Mouse (Mus musculus): Measurements from ENCODE around the gene Akap3. TPM values are rescaled to one million over a fixed set of nuclear protein-coding genes. Genes with fewer than 3 reads are reported as not detected.

The Akap3 gene
- total RNA-seq, 1 experiment, result 0.13 TPM

DNA sequence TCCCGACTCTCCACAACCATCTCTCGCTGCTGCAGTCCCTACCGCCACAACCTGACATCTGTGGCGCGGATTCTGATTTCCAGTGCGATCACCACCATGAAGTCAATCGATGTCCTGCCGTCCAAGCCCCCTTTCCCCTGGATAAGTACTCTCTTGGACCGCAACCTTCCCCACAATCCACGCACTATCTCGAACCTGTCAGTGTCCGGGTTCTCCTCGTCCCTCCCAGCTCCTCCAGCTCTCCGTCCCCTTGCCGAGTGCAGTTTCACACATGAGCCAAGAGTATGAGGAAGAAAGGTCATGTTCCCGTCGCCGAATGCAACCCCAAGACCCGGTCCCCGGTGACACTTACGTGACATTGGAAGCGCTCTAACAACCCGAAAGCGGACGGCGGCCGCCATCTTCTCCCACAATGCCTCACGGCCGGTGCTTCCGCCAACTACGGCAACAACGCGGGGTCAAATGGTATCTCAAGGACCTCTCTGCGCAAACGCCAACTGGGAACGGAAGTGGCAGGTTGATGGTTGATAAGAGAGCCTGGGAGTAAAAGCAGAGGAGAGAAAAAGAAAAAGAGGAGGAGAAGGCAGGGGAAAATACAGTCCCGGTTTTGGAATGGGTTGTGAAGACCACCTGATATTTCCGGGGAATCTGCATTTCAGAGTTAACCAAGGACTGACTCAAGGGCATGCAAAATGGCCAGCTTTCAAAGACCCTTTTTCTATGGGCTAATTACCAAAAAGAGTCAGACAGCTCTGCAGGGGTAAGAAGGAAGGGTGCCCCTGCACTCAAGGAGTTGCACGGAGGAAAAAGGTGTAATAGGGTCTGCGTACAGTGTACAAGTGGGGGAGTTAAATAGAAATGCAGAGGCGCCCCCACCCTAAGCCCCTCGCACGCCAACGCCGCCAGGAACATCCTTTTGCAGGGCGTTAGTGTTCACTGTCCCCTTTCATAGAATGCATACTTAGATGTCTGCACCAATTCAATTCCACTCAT, 3.9 kb upstream of the Akap3 start, which contains the start of gene Ndufa9:
TSS of gene Ndufa9 (minus strand) at position 425 of the 993 bp plus-strand sequence.
- in situ Hi-C loops (cut with MboI; ENCODE audit: low sequenced_read_pairs in 2 of 2, unreplicated experiment in 2 of 2), result no loop called here
- TF ChIP-seq ZC3H11A (IDR thresholded peaks at IDR 0.05; ENCODE audit: borderline replicate concordance, low read depth, low read length), result no peak
- no peak for TF ChIP-seq ZNF384 (IDR thresholded peaks at IDR 0.05; ENCODE audit: low read depth, low read length)
- no peak for TF ChIP-seq MAFK (IDR thresholded peaks at IDR 0.05; ENCODE audit: insufficient read depth, low read depth, low read length)
- TF ChIP-seq CHD2 (IDR thresholded peaks at IDR 0.05; ENCODE audit: low read depth, low read length), result no peak
- TF ChIP-seq HCFC1 (IDR thresholded peaks at IDR 0.05; ENCODE audit: borderline replicate concordance, insufficient read depth, low read length), result peak; percentile 78
- peak within 1 kb of the TSS; percentile 96 to 97 for H3K4me3 ChIP-seq (ENCODE audit: insufficient read depth in 1 of 2, low read depth in 1 of 2, low read length in 2 of 2, poor library complexity in 1 of 2, severe bottlenecking in 1 of 2)

DNA sequence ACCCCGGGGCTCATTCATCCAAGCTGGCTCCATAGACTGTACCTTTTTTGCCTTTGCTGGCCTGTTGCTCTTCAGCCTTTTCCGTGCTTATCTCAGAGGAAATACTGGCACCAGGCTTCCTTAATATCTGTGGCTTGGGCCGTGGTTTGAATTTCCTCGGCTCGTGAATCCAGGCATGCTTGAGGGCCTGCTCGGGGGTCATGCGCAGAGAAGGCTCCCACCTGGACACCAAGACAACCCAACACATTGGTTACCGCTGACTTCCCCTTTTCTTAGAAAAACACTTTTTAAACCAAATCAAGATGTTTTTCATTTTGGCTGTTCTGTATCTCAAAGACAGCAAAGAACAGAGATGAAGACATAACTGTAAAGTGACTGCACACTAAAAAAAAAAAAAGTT, 24.2 kb downstream of the Akap3 start:
- DNase-seq (ENCODE audit: low read depth, low spot score), result no peak
- no peak overlapping the region for H3K9ac ChIP-seq (ENCODE audit: insufficient read depth, low read depth, low read length, poor library complexity, severe bottlenecking)
- H3K4me3 ChIP-seq (ENCODE audit: insufficient read depth in 1 of 2, low read depth in 1 of 2, low read length in 2 of 2, poor library complexity in 1 of 2, severe bottlenecking in 1 of 2), result no peak overlapping the region
- no peak overlapping the region for H3K27ac ChIP-seq (ENCODE audit: insufficient read depth, low read depth, low read length, poor library complexity, severe bottlenecking)
- no peaks in the 10 kb centered on the region for H3K36me3 ChIP-seq (ENCODE audit: control insufficient read depth, insufficient read depth, low read length, poor library complexity, severe bottlenecking)
- in situ Hi-C loops (cut with MboI; ENCODE audit: low sequenced_read_pairs in 2 of 2, unreplicated experiment in 2 of 2), result no loop called here
- no peaks in the 10 kb centered on the region for H3K4me1 ChIP-seq (ENCODE audit: control insufficient read depth in 2 of 2, insufficient read depth in 2 of 2, low read length in 2 of 2, poor library complexity in 1 of 2)
- H3K9me3 ChIP-seq (ENCODE audit: control insufficient read depth, insufficient read depth, low read depth, low read length), result no peaks in the 10 kb centered on the region
- no peak for TF ChIP-seq ZC3H11A (IDR thresholded peaks at IDR 0.05; ENCODE audit: borderline replicate concordance, low read depth, low read length)
- TF ChIP-seq ZNF384 (IDR thresholded peaks at IDR 0.05; ENCODE audit: low read depth, low read length), result no peak
- no peak for TF ChIP-seq MAFK (IDR thresholded peaks at IDR 0.05; ENCODE audit: insufficient read depth, low read depth, low read length)
- TF ChIP-seq HCFC1 (IDR thresholded peaks at IDR 0.05; ENCODE audit: borderline replicate concordance, insufficient read depth, low read length), result no peak
- TF ChIP-seq CHD2 (IDR thresholded peaks at IDR 0.05; ENCODE audit: low read depth, low read length), result no peak

More for the DNA sequence above, 3.9 kb upstream of the Akap3 start, which contains the start of gene Ndufa9:
- peak; percentile 82 for DNase-seq (ENCODE audit: low read depth, low spot score)
- no peak within 1 kb of the TSS for H3K27ac ChIP-seq (ENCODE audit: insufficient read depth, low read depth, low read length, poor library complexity, severe bottlenecking)
- H3K9me3 ChIP-seq (ENCODE audit: control insufficient read depth, insufficient read depth, low read depth, low read length), result no peaks in the 10 kb centered on the region
- peaks cover 0 to 4% of the 10 kb centered on the region in 2 experiments; a peak in 1 of 4 replicates for H3K4me1 ChIP-seq (ENCODE audit: control insufficient read depth in 2 of 2, insufficient read depth in 2 of 2, low read length in 2 of 2, poor library complexity in 1 of 2)
- H3K36me3 ChIP-seq (ENCODE audit: control insufficient read depth, insufficient read depth, low read length, poor library complexity, severe bottlenecking), result peaks cover 2% of the 10 kb centered on the region; the same call in 1 of the 2 replicates
- peak within 1 kb of the TSS; percentile 94 for H3K9ac ChIP-seq (ENCODE audit: insufficient read depth, low read depth, low read length, poor library complexity, severe bottlenecking)

DNA sequence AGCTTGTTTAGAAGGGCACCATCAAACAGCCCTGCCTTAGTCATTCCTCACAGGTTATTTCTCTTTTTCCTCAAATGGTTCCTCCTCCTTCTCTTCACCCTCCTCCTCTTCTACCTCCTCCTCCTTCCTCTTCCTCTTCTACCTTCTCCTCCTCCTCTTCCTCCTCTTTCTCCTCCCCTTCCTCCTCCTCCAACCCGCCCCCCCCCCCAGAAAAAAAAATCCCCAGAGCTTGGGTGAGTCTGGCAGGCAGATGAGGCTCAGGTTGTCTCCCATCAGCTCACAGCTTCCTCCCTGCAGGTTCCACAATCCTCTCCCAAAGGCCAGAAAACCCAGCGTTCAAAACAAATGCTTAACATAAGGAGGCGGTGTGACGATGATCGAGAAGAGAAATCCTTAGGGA, 54.5 kb downstream of the Akap3 start:
- H3K4me3 ChIP-seq (ENCODE audit: insufficient read depth in 1 of 2, low read depth in 1 of 2, low read length in 2 of 2, poor library complexity in 1 of 2, severe bottlenecking in 1 of 2), result no peak overlapping the region
- no peak overlapping the region for H3K27ac ChIP-seq (ENCODE audit: insufficient read depth, low read depth, low read length, poor library complexity, severe bottlenecking)
- in situ Hi-C loops (cut with MboI; ENCODE audit: low sequenced_read_pairs in 2 of 2, unreplicated experiment in 2 of 2), result no loop called here
- H3K9ac ChIP-seq (ENCODE audit: insufficient read depth, low read depth, low read length, poor library complexity, severe bottlenecking), result no peak overlapping the region
- H3K36me3 ChIP-seq (ENCODE audit: control insufficient read depth, insufficient read depth, low read length, poor library complexity, severe bottlenecking), result no peaks in the 10 kb centered on the region
- no peaks in the 10 kb centered on the region for H3K4me1 ChIP-seq (ENCODE audit: control insufficient read depth in 2 of 2, insufficient read depth in 2 of 2, low read length in 2 of 2, poor library complexity in 1 of 2)
- H3K9me3 ChIP-seq (ENCODE audit: control insufficient read depth, insufficient read depth, low read depth, low read length), result no peaks in the 10 kb centered on the region
- DNase-seq (ENCODE audit: low read depth, low spot score), result no peak
- TF ChIP-seq MAFK (IDR thresholded peaks at IDR 0.05; ENCODE audit: insufficient read depth, low read depth, low read length) (no peak), HCFC1 (IDR thresholded peaks at IDR 0.05; ENCODE audit: borderline replicate concordance, insufficient read depth, low read length) (no peak), ZC3H11A (IDR thresholded peaks at IDR 0.05; ENCODE audit: borderline replicate concordance, low read depth, low read length) (no peak), CHD2 (IDR thresholded peaks at IDR 0.05; ENCODE audit: low read depth, low read length) (no peak), ZNF384 (IDR thresholded peaks at IDR 0.05; ENCODE audit: low read depth, low read length) (no peak)

DNA sequence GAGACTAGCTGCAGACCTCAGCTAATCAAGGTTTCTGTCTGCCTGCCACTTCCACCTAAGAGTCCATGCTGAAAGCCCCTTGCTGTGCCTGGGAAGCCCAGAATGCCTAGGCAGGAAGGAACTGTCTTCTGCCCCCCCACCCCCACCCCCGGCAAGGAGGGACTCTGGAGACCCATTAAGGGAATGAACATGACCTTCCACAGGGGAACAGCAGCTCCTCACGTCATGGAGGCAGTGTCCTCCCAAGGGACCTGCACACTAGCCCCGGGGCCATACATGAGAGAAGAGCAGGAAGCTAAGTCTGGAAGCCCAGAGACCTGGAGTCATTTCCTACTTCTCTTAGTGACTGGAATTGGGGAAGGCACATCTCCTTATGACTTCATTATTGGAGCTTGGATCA, 55.0 kb downstream of the Akap3 start:
- H3K36me3 ChIP-seq (ENCODE audit: control insufficient read depth, insufficient read depth, low read length, poor library complexity, severe bottlenecking), result no peaks in the 10 kb centered on the region
- no peak overlapping the region for H3K9ac ChIP-seq (ENCODE audit: insufficient read depth, low read depth, low read length, poor library complexity, severe bottlenecking)
- H3K4me3 ChIP-seq (ENCODE audit: insufficient read depth in 1 of 2, low read depth in 1 of 2, low read length in 2 of 2, poor library complexity in 1 of 2, severe bottlenecking in 1 of 2), result no peak overlapping the region
- H3K27ac ChIP-seq (ENCODE audit: insufficient read depth, low read depth, low read length, poor library complexity, severe bottlenecking), result no peak overlapping the region
- no peaks in the 10 kb centered on the region for H3K4me1 ChIP-seq (ENCODE audit: control insufficient read depth in 2 of 2, insufficient read depth in 2 of 2, low read length in 2 of 2, poor library complexity in 1 of 2)
- in situ Hi-C loops (cut with MboI; ENCODE audit: low sequenced_read_pairs in 2 of 2, unreplicated experiment in 2 of 2), result no loop called here
- TF ChIP-seq ZNF384 (IDR thresholded peaks at IDR 0.05; ENCODE audit: low read depth, low read length) (no peak), MAFK (IDR thresholded peaks at IDR 0.05; ENCODE audit: insufficient read depth, low read depth, low read length) (no peak), CHD2 (IDR thresholded peaks at IDR 0.05; ENCODE audit: low read depth, low read length) (no peak), ZC3H11A (IDR thresholded peaks at IDR 0.05; ENCODE audit: borderline replicate concordance, low read depth, low read length) (no peak), HCFC1 (IDR thresholded peaks at IDR 0.05; ENCODE audit: borderline replicate concordance, insufficient read depth, low read length) (no peak)
- no peaks in the 10 kb centered on the region for H3K9me3 ChIP-seq (ENCODE audit: control insufficient read depth, insufficient read depth, low read depth, low read length)
- no peak for DNase-seq (ENCODE audit: low read depth, low spot score)

Data from ES-E14 (cell line).